Mouse (Mus musculus) stomach, postnatal 0 days (tissue): ENCODE measurements around the gene Phlda2.

Experiments used
- CTCF ChIP-seq: IDR thresholded peaks from 2 replicates; pipeline ENCODE4 v1.5.1; 2016; ENCODE audit warnings: antibody characterized with exemption, low read depth, mild to moderate bottlenecking, moderate library complexity
- EP300 ChIP-seq: optimal IDR thresholded peaks from 2 replicates; pipeline ENCODE3; 2016; ENCODE audit warnings: antibody characterized with exemption

- no peak for TF ChIP-seq EP300
- peak; percentile 59 for TF ChIP-seq CTCF
Measured at GRCm38 (mm10) chr7:143476702-143477335, 26.1 kb downstream of the Phlda2 start.
